Mouse (Mus musculus): ENCODE measurements at regions not wholly inside any gene's neighbourhood (a gene's known extent, or its start where the extent isn't known, plus 50 kb on each side); places are given as distances from the start of the nearest gene placed in this dataset.

GRCm38 (mm10) chr3:130978986-130979642, 131.2 kb upstream of the Lef1 start:
- DNase-seq (ENCODE audit: low spot score in 2 of 2): no peak

- no peak for DNase-seq (ENCODE audit: low spot score in 2 of 2)
These were observed 132.2 kb upstream of the Lef1 start for GRCm38 (mm10) chr3:130977921-130978700.

GRCm38 (mm10) chr3:130976206-130976605, 134.1 kb upstream of the Lef1 start:
- DNase-seq (ENCODE audit: low spot score in 2 of 2): no peak

- no peak for DNase-seq (ENCODE audit: low spot score in 2 of 2)
These were observed 135.0 kb upstream of the Lef1 start for GRCm38 (mm10) chr3:130975291-130975690.

- no peak for DNase-seq (ENCODE audit: low spot score in 2 of 2)
These were observed 138.1 kb upstream of the Lef1 start for GRCm38 (mm10) chr3:130972126-130972525.

GRCm38 (mm10) chr3:130965275-130965674, 145.0 kb upstream of the Lef1 start:
- no peak for DNase-seq (ENCODE audit: low spot score in 2 of 2)

GRCm38 (mm10) chr3:130964088-130964487, 146.2 kb upstream of the Lef1 start:
- no peak for DNase-seq (ENCODE audit: low spot score in 2 of 2)

- no peak for DNase-seq (ENCODE audit: low spot score in 2 of 2)
These were observed 146.6 kb upstream of the Lef1 start for GRCm38 (mm10) chr3:130963625-130964024.

- no peak for DNase-seq (ENCODE audit: low spot score in 2 of 2)
These were observed 147.4 kb upstream of the Lef1 start for GRCm38 (mm10) chr3:130962701-130963472.

- DNase-seq (ENCODE audit: low spot score in 2 of 2): no peak
These were observed 148.1 kb upstream of the Lef1 start for GRCm38 (mm10) chr3:130962151-130962633.

GRCm38 (mm10) chr3:130961704-130962103, 148.6 kb upstream of the Lef1 start:
- no peak for DNase-seq (ENCODE audit: low spot score in 2 of 2)

GRCm38 (mm10) chr3:130955958-130956357, 154.3 kb upstream of the Lef1 start:
- no peak for DNase-seq (ENCODE audit: low spot score in 2 of 2)

- DNase-seq (ENCODE audit: low spot score in 2 of 2): no peak
These were observed 158.9 kb upstream of the Lef1 start for GRCm38 (mm10) chr3:130951381-130951780.

GRCm38 (mm10) chr3:130950872-130951271, 159.4 kb upstream of the Lef1 start:
- no peak for DNase-seq (ENCODE audit: low spot score in 2 of 2)

- DNase-seq (ENCODE audit: low spot score in 2 of 2): no peak
These were observed 162.4 kb upstream of the Lef1 start for GRCm38 (mm10) chr3:130947880-130948279.

- DNase-seq (ENCODE audit: low spot score in 2 of 2): no peak
These were observed 163.0 kb upstream of the Lef1 start for GRCm38 (mm10) chr3:130947277-130947606.

- no peak for DNase-seq (ENCODE audit: low spot score in 2 of 2)
These were observed 163.5 kb upstream of the Lef1 start for GRCm38 (mm10) chr3:130946576-130947276.

- DNase-seq (ENCODE audit: low spot score in 2 of 2): no peak
These were observed 164.3 kb upstream of the Lef1 start for GRCm38 (mm10) chr3:130945861-130946449.

- no peak for DNase-seq (ENCODE audit: low spot score in 2 of 2)
These were observed 164.9 kb upstream of the Lef1 start for GRCm38 (mm10) chr3:130945396-130945795.

- DNase-seq (ENCODE audit: low spot score in 2 of 2): no peak
These were observed 166.0 kb upstream of the Lef1 start for GRCm38 (mm10) chr3:130944241-130944640.

GRCm38 (mm10) chr3:130942947-130943630, 167.2 kb upstream of the Lef1 start:
- no peak for DNase-seq (ENCODE audit: low spot score in 2 of 2)

Data from urinary bladder, postnatal 36 days (tissue).